Mouse (Mus musculus) bone marrow macrophage, adult 2 months (primary cell): Measurements from ENCODE around the gene Kcnip1.

Experiments used
- CTCF ChIP-seq: IDR thresholded peaks from 2 replicates; pipeline ENCODE4 v1.5.1; 2012; ENCODE audit warnings: low read depth, mild to moderate bottlenecking, low read length, moderate library complexity
- POLR2A ChIP-seq: IDR thresholded peaks from 2 replicates; pipeline ENCODE4 v1.6.1; 2012; ENCODE audit warnings: mild to moderate bottlenecking, low read depth, low read length, borderline replicate concordance

- no peak for TF ChIP-seq POLR2A
- no peak for TF ChIP-seq CTCF
Observed at GRCm38 (mm10) chr11:33824739-33825138, 168.2 kb downstream of the Kcnip1 start.
